Mouse (Mus musculus): ENCODE data around the gene Ccdc154.
"Not testable (repeated sequence)": the region's sequence is repeated elsewhere in the genome, so short reads cannot be mapped to it uniquely, and the experiment has no call there.

DNA sequence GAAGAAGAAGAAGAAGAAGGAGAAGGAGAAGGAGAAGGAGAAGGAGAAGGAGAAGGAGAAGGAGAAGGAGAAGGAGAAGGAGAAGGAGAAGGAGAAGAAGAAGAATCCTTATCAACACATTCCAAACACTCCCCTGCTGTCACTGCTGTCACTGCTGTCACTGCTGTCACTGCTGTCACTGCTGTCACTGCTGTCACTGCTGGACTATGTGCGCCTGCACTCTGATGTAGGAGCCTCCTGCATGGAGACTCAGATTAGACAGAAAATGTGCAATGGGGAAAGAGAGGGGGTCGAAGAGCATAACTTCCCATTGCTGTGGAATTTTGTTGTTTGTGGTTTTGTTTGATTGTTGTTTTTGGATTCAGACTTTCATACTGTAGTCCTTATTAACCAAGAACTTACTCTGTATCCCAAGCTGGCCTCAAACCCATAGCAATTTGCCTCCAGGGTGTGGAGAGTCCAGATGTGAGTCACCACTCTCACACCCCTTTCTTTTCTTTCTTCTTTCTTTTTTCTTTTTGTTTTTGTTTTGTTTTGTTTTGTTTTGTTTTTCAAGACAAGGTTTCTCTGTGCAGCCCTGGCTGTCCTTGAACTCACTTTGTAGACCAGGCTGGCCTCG, 36.7 kb upstream of the Ccdc154 start:
- TF ChIP-seq EP300, CTCF (IDR thresholded peaks at IDR 0.05; ENCODE audit: low read depth): not testable (repeated sequence)

Measured in liver, postnatal 0 days (tissue).